Mouse (Mus musculus) embryo, embryonic 11.5 days (tissue): ENCODE results near the gene Ccdc88c.

Experiments used
- DNase-seq: peaks from one replicate; pipeline ENCODE4 v3.0.0-alpha.2; 2012; ENCODE audit warnings: low read depth, low spot score

Gene Ccdc88c

DNA sequence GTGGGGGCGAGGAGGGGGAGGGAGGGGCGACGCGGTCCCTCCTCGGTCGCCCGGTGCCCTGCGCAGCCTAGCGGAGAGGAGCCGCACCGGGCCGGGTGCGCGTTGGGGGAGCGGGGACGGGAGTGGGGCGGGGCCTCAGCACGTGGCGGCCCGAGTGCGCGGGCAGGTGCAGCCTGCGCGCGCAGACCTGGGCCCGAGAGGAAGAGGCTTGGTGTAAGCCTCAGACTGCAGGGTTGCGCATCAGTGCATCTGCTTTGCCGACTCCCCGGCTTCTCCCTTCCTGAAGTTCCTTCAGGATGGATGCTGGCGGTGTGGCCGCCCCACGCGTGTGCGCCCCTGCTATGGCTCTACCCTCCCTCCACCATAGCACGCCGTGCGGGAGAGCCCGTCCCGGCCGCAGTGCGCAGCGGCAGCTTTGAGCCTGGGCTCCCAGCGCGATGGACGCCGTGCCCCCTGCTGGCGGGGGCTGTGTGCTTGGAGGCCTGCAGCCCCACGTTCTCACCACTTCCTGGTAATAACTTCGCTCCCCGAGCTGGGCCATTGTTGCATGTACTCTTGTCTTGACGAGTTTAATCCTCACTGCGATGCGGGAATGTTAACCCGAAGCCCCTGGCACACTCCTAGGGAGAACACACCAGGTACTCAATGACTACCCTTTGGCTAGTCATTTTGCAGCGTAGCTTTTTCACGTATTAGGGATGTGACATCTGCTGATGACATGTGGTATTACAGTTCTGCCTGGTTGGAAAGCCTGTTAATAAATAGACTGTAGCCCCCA lies at the start of gene Ccdc88c:
Gene Ccdc88c (minus strand): TSS at position 103 of the 778 bp plus-strand sequence.
- peak; percentile 71 for DNase-seq

DNA sequence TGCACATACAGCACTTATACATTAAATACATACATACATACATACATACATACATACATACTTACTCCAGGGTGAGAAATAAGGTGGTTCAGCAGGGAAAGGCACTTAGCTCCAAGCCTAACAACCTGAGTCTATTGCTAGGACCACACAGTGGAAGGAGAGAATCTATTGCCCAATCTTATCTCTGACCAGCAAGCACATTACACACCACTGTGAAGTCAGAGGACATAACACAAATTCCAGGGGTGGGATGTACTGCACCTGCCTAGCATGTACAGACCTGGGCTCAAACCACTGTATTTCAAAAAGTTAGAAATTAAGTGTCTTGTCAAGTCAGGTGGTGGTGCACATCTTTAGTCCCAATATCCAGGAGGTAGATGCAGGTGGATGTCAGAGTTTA lies 49.1 kb upstream of the Ccdc88c start:
- no peak for DNase-seq

DNA sequence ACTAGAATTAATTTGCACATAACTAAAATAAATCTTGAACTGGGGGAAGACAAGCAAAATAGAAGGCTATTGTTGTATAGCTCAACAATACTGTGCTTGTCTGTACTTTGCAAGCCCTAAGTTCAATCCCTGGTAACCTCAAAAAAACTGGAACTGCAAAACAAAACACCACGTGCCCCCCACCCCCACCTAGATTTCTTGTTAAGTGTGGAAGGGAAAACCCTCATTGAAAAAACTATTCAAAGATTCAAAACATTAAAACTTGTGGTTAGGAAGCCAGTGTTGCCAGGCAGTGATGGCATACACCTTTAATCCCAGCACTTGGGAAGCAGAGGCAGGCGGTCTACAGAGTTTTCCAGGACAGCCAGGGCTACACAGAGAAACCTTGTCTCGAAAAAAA lies 46.6 kb upstream of the Ccdc88c start:
- DNase-seq, result no peak

DNA sequence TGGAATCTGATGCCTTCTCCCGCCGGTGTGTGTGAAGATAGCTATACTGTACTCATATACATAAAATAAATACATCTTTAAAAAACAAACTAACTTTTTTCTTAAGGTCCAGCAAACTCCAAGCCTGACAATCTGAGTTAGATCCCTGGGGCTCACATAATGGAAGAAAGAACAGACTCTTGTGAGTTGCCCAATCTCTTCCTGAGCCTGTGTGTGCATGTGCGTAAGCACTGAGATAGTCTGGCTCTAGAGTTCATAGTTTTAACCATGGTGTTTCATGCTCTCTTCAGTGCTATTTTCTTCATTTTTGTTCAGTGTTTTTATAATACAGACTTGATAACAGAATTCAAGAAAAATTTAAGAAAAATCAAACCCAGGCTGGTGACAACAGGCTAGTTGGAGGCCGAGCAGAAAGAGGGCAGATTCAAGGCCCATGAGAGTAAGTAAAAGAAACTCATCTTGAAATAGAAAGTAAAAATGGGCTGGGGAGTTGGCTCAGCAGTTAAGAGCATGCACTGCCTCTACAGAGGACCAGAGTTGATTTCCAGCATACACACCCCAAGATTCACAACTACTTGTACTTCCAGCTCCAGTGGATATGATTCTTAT lies 46.1 kb upstream of the Ccdc88c start:
- no peak for DNase-seq

DNA sequence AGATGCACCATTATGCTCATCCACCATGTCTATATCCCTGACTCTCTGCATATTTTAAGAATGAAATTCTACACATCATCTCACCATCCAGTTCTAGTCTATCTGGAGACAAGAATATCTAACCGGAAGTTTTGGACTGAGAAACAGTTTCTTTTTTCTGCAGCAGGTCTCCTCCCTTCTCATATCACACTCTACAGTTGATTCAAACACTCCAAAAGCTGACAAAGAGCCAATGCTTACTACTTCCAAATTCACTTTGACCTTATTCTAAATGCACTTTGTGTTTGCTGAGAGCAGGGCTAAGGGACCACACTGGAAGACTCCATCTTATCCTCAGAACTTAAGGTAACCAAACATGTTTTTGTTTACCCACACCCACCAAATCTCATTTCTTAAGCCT lies 41.0 kb upstream of the Ccdc88c start:
- DNase-seq, result no peak

DNA sequence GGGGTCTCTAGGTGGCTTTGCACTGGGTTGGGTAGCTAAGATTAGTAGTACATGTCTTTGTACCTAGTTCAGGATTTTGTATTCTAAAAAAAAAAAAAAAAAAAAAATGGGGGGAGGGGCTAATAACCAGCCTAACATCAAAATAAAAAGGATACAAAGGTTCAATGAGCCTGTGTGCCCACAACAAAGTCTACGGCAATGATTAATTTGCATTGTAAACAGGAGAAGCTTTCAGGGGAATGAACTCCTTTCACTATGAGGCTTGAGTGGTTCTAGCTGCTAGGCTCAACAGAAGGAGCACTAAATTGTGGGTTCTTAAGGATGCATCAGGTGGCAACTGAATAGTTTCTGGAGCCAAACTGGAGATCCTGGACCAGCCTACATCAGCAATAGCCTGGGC lies 37.5 kb upstream of the Ccdc88c start:
- DNase-seq, result no peak

DNA sequence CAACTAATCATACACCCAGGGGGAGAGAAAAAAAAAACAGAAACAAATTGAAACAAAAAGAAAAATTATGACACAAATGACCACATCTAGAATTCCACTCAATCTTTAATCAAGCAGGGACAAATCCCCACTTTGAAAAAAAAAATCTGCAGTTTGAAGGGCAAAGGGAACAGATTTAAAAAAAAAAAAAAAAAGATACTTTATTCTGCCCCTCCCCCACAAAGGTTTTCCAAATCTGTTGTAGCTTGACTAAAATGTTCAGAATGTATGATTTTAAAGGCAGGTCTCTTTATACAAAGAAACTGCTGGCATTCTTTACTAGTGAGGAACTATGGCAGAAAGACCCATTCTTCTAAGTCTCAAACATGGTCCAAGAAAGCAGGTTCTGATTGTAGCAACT lies 11.1 kb upstream of the Ccdc88c start:
- DNase-seq, result no peak

DNA sequence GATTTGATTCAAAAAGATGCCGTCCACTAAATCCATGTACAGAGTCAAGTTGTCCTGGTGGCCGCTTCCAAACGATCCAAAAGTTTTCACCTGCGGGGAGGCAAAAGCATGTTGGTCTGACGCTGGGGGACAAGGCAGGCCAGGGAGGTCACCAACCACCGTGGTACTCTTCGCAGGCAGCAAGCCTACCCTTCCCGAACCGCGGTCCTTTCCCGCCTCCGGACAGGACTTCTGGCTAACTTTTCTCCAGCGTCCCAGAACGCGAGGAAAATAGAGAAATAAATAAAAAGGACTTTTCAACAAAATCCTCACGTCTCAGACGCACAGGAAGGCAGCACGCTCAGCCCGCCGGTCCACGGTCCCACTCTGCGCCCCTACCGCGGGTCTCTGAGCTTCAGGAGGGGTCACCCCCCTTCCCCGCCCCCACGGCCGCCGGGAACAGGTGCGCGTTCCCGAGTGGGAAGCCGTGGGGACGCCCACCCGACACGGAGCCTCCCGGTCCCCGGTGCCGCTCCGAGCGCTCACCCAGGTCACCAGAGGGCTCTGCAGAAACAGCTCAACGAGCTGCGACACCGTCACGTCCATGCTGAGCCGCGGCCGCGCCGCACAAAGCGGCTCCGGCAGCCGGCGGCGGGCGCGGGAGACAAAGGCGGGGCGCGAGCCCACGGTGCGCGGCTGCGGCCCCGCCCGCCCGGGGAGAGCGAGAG lies 456 bp downstream of the Ccdc88c start:
- no peak for DNase-seq

DNA sequence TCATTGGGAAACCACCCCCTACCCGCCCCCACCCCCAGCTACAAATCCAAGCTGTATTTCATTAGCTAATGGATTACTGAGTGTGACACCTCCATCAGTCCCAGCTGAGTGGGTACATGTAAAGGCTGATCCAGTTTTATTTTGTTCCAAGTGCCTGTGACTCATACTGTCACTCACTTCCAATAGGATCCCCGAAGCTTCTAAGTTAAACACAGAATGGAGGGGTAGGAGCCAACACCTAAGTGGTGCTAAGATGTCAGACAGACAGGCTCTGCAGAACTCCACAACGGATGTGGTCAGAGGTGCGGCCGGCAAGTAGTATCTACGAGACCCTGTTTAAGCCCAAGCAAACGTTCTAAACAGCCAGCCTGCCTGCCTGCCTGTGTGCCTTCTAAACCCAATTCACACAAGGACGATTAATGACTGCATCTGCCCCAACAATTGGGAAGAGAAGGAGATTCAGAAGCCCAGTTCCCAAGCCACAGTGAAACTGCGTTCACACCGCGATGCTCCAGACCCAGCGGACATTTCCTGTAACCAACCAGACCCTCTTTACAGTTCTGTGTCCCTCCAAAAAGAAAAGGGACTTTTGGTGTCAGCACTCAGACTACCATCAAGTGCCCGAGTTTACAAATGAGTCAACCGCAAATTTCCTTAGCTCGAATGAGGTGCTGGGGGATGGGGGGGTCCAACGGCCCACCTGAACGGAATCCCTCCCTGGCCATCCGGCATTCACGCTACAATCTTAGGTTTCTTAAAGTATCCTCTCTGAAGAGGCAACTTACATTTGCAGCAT lies 1.2 kb downstream of the Ccdc88c start:
- DNase-seq, result no peak

DNA sequence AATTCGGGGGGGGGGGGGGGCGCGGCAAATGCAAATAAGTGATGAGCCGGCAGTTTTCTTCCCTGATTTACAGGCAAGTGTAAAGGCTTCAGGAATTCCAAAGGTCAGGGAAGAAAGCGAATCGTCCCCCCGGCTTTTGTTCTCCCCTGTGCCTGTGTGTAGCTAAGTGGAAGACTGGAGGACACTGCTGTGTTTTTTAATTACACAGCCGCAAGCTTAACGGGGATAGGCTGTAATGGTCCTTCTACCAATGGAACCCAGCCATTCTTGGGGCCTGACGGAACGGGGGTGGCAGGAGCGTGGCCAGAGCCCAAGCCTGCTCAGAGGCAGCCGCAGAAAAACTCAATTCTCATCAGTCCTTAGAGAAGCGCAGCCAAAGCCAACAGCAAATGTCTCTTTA lies 1.9 kb downstream of the Ccdc88c start:
- DNase-seq, result no peak

DNA sequence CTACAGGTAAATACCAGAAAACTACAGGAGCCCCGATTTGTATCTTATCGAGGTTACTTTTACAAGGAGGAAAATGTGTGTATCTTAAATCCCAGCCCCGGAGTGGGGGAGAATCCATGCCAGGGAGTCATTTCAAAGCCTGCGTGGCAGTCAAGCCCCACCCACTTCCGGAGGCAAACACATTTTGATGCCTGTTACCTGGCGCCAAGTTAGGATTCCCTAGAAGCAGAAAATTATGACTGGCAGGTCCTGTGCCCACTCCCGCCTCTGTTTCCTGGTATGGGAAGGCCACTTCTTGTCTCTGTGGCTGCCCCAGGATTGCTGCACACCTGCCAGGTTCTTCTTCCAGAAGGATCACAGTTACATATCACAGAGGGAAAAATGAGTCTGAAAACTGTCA lies 2.3 kb downstream of the Ccdc88c start:
- DNase-seq, result no peak

DNA sequence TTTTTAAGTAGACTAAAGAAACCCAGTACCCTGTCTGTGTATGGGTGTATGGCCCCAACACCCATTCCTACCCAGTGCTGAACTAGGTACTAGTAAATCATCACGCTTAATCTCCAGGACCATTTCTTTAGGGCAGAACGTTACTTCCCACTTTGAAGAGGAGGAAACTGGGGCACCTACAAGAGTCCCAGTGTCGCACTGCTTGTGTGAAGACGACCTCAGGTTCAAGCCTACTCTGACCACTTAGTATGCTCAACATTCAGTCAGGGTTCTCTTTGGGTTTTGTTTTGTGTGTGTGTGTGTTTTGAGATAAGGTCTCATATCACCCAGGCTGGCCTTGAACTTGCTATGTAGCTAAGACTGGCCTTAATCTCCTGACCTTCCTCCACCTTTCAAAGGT lies 2.8 kb downstream of the Ccdc88c start:
- no peak for DNase-seq

DNA sequence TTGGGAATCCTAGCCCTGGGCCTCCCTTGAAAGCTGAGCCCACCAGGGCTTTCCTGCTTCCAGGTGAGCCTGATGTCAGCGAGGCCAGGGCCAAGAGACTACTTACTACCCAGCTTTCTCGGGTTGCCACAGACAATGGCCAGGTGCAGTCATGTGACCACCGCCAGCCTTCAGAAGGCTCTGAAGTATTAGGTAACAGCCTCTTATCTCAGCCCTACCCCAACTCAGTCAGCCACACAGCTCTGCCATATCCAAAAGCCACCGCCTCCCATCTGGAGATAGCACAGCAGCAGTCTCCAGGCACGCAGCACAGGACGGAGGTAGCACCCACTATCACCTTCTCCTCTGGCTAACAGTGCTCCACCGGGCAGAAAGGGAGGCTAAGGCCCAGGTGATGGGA lies 3.5 kb downstream of the Ccdc88c start:
- DNase-seq, result no peak

DNA sequence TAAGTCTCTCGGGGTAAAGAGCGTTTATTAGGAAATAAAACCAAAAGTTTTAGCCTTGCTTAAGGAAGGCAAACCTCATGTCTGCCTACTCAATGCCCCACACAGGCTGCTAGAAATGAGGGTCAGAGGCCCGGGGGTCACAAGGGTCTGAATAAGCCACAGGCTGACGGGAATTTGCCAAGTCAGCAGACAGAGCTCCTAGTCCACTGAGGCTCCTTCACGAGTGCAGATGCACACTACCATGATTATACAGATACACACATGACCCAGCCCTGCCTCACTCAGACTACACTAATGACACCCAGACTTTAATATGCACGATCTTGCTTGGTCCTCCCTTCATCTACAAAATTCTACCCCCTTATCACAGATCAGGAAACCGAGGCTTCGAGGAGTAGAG lies 4.0 kb downstream of the Ccdc88c start:
- no peak for DNase-seq

DNA sequence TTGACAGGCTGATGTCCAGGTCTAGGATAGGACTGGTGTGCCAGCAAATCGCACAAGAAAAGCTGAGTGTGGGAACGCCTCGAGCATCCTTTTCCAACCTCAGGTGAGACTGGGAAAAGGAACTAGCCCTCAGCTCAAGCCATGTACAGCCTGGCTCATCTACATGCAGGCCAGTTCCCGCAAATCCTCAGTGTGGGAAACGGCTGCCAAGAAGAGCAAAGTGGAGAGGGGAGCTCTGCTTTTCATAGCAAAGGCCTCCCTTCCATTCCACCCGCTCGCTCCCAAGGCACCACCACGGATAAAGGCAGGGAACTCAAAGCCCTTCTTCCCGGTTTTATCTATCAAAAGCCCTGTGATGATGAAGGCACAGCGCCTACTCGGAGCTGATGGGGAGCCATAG lies 5.7 kb downstream of the Ccdc88c start:
- no peak for DNase-seq

DNA sequence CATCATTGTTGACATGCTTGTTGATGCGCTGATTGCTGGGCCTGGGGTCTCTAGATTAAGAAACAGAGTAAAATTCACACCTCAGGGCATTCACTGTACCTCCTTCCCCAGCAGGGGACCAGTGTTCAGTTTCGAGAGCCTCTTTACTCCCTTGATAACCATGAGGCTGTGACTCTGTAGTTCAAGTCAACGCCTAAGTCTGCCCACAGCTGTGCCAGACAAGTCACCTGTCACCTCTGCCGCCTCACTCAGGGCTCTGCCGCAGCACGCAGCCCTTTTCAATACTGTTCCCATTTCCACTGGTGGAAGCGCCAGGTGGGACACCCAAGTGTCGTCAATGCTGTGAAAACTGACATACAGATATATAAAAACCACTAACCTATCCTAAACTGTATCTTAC lies 6.5 kb downstream of the Ccdc88c start:
- DNase-seq, result no peak

DNA sequence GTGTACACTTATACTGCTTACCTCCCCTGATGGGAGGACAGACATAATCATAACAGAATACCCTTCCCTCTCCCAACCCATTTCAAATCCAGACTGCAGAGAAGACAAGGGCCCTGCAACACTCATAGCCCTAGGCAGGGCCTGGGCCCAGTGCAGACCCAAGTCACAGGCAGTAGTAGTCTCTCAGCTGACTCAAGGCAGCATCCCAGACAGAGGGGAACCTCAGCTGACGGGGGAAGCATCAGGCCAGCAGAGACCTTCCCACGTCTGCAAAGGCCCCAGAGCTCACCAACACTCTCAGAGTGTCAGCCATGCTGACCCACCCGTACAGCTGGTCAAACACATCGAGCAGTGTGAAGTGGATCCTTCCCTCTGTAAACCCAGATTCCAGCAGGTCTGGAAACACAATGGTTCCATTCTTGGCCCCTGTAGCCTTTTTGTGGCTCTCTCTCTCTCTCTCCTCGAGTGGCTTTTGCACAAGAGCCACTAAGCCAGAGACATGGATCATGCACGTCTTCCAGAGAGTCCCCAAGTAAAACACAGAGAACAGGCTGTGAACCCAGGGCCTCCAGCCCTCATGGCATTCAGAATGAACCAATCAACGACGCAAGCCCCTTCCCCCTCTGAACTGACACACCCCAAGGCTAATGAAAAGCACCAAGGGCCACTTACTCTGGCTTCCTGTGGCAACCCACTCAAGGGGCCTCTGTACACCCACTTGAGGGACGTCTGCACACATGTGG lies 7.2 kb downstream of the Ccdc88c start:
- DNase-seq, result no peak

DNA sequence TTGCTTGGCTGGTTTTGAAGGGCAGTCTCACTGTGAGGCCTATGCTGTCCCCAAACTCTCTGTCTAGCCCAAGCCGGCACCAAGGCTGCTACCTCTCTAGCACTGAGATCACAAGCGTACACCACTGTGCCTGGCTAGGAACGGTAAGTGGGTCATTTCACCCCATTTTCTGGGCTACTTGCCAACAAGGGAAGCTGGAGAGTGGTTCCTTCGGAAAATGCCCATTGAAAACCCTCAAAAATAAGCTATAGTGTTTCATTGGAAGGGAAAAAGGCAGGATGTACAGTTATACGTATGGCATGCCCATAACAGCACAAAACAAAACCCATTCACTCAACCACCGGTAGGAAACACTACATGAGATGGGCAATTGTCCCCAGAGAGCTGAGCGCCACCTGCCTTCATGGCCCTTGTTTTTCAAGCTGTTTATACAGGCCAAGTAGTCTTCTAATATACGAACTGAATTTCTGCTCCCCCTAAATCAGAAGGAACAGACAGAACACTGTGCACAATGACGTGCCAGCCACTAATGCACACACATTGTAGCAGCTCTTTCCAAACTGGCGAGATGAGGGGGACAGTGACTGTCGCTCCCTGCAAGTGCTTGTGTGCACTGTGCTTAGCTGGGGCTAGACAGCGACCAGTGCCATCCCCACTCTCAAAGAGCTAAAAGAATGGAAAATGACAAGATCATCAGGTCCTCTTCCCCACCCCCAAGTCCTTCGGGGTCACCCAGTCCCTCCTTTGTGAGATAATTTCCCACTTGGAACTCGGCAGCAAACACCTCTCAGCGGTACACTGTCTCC lies 8.4 kb downstream of the Ccdc88c start:
- DNase-seq, result no peak

DNA sequence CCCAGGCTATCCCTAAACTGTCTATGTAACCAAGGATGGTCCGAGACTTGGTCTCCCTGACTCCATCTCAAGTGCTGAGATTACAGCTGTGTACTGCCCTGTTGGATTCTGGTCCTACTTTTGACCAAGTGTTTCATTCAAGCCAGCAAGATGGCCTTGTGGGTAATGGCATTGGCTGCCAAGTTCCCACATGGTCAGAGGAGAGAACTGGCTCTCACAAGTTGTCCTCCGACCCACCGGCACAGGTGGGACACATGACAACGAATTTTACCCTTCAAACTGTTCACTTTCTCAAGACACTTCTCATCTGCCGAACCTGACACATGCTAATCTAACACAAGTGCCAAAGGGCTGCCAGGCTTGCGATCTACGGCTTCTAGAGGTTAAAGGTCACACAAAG lies 9.4 kb downstream of the Ccdc88c start:
- no peak for DNase-seq

DNA sequence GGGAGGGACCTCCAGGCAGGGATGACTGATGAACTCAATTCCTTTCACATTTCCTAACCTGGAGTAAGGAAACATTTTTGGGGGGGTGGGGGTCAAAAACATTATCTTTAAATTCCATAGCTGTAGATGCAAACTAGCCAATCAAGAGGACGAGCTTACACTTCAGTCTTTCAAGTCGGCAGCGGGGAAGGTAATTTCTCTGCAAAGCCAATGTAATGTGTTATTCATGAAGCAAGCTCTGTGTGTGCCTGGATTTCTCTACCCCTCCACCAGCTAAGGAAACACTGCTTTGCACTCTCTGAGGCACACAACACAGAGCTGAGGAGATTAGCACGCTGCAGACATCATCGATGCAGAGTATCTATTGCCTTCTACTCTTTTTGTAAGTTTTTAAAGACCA lies 9.8 kb downstream of the Ccdc88c start:
- DNase-seq, result no peak

DNA sequence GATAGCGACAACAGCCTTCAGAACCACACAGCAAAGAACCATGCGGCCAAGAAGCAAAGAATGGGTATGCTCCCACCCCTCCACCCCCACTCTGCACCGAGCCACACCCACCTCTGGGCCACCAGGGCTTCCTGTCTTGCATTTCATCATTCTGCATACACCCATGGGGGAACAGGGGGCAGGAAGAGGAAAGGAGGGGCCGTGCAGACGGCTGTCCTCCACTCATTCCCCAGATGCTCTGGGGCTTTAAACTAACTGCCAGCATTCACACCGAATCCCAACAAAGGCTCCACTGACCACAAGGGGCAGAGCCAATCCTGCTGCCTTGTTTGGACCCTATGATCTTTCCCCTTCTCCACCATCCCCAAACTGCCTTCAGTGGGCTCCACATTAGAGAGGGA lies 10.9 kb downstream of the Ccdc88c start:
- no peak for DNase-seq
